Mouse (Mus musculus) cerebellum, adult 2 months (tissue): ENCODE measurements around the gene Dlg1.

Experiments used
- CTCF ChIP-seq: fragments of 200-500 bp; IDR thresholded peaks from 2 replicates; pipeline ENCODE4 v1.5.1; 2011; ENCODE audit warnings: low read depth, mild to moderate bottlenecking, control low read depth, low read length, moderate library complexity, borderline replicate concordance; ENCODE audit not compliant: insufficient read depth
- POLR2A ChIP-seq: fragments of 200-500 bp; IDR thresholded peaks from 2 replicates; pipeline ENCODE4 v1.6.1; 2011; ENCODE audit warnings: low read length, control low read depth, borderline replicate concordance; ENCODE audit not compliant: insufficient read depth

- TF ChIP-seq CTCF (no peak), POLR2A (no peak)
Measured at GRCm38 (mm10) chr16:31659453-31659852, 3.8 kb upstream of the Dlg1 start.
